Mouse (Mus musculus) kidney, adult 18-20 months (tissue): ENCODE measurements at regions not wholly inside any gene's neighbourhood (a gene's known extent, or its start where the extent isn't known, plus 50 kb on each side); places are given as distances from the start of the nearest gene placed in this dataset.
"Not testable (repeated sequence)": the region's sequence is repeated elsewhere in the genome, so short reads cannot be mapped to it uniquely, and the experiment has no call there.

ENCODE experiments used
- DNase-seq: peaks from one replicate; pipeline ENCODE4 v3.0.0; 2021

DNA sequence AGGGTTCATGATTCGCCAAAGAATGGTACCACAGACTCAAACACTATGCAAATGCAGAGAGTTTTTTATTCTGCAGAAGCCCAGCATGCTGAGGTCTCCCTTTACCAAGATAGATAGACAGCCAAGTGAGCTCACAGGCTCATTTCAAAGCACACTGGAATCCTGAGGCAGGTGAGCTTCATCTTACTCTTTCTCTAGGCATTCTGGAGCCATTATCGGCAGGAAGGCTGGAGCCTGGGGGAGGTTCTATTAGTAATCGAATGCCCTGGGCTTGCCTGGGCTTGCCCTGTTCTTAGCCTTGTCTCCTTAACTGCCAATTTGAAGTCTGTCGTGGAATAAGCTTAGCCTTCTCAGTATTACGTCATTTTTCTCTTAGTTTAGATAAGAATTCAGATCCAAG, 121.6 kb upstream of the Trim24 start:
- DNase-seq, result no peak

DNA sequence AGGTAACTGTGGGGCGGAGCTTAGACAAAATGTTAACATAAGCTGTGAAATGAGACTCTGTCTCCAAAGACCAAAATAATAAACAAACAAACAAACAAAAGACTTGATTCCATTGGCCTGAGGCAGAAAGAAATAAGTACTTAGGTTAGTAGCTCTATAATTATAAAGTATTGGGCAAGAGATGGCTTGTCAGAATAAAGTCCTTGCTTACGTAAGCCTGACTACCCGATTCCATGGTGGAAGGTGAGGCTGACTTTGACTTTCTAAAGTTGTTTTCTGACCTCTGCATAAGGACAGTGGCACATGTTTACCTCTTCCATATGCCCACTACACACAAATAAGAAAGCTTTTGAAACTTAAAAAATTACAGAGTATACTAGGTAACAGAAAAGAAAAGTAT, 120.3 kb upstream of the Trim24 start:
- DNase-seq, result no peak

DNA sequence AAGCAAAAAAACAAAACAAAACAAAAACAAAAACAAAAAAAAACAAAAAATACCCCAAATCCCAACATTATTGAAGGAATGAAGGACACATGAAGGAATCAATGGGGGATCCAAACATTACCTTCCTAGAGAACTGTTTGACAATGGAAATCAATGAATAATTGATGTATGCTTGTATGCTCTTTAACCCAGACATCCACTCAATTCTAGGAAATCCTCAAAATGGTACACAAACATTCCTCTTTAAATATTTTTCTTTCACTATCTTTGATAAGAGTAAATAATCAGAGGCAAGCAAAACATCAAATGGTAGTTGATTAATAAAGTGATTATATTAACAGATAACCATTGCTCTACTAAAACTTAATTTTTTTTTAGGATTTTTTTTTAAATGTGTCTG, 118.9 kb upstream of the Trim24 start:
- no peak for DNase-seq

DNA sequence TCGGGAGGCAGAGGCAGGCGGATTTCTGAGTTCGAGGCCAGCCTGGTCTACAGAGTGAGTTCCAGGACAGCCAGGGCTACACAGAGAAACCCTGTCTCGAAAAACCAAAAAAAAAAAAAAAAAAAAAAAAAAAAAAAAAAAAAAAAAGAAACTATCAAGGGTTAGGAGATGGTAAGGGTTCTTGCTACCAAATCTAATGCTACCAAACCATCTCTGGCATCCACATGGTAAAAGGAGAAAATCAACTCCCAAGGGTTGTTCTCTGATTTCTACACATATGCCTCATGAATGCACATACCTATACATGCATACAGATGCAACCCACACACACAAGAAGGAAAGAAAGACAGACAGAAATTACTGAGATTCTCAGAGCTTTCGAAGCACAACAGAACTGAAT, 109.6 kb upstream of the Trim24 start:
- not testable (repeated sequence) for DNase-seq

DNA sequence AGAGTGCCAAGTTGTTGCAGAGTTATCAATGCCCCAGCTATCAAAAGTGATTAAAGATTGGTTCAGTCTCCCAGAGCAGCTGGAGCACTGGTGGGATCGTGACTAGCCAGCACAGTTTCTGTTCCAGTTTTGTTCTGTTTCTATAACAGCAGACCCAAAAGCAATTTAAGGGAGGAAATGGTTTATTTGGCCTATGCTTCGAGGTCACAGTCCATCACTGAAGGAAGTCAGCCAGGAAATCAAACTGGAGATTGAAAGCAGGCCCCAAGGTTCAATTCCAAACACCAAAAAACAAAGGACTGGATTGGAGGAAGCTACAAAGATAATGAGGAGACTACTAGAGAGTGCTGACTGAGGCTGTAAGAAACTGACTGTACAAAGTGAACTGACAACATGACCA, 107.6 kb upstream of the Trim24 start:
- DNase-seq, result no peak

DNA sequence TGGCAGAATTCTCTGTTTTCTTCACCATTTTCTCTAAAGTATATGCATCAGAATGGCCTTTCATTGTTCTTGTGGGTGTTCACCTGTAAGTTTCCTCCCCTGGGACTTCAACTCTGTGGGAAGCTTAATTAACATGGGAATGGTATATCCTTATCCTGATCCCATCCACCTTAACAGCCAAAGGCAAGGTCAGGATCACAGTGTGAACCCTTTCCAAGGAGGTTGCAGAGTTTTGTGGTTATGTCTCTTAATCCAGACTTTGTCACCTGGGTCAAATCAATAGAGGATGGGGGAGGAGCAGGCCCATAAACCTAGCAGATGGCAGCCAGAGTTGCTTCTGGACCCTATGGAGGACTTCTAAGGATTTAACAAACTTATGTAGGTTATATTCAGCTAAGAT, 102.9 kb upstream of the Trim24 start:
- no peak for DNase-seq

DNA sequence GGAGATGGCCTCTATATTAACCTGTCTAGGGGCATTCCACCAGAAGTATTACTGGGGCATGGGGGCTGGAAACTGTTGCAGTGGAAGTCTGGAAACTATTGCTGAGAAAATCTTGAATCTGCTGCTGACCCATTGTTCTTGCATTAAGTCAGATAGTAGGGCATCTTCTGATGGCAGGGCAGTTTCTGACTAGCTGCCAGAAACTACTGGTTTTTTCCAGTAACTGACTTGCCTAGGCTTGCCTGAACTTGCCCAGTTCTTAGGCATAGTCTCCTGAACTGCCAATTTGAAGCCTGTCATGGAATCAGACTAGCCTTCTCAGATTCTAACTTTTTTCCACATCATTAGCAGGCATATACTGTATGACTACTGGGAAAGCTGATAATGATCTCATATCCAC, 97.3 kb upstream of the Trim24 start:
- no peak for DNase-seq

DNA sequence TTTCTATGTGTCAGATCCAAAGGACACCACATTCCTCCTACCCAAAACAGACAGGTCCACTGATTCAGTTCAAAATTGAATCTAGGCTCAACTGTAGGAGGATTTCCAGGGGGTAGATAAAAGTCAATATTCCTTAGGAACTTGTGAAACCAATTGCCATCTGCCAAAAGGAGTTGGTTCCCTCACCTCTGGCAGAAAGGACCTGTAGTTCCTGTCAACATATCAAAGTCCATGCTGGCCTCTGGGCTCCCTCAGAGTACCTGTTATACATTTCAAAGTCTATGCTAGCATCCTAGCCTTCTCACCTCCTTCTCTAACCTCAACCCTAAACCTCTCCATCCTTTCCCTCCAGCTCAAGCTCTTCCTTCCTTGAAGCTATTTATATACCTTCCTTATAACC, 95.5 kb upstream of the Trim24 start:
- no peak for DNase-seq

DNA sequence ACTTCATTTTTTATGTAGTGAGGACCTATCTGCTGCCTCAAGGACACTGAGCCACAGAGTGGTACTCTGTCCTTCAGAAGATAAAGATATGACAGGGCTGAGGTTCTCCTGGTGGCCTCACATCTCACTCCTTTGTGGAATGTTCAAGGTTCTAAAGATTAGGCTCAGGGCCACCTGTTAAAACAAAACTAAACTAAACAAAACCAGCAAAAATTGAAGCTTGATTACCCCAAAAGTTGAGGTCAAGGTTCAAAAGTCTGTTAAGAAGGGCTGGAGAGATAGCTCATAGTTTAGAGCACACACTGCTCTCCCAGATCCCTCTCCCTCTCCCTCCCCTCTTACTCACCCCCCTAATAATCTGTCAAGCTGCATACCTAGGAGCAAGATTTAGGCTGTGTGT, 90.7 kb upstream of the Trim24 start:
- DNase-seq, result no peak

DNA sequence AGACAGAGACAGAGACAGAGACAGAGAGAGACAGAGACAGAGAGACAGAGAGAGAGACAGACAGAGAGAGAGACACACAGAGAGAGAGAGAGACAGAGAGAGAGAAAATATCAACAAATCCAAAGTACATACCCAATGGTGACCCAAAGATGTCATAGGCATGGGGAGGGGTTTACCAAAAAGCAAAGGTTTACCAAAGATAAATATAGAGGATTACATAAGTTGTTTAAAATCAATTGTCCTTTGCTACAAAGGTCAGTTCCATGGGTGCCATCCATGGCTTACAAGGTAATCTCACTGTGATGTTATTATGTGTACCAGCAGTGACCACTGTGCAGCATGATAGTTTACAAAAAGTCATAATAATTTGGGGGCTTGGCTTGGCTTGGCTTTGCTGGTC, 88.7 kb upstream of the Trim24 start:
- DNase-seq, result no peak

DNA sequence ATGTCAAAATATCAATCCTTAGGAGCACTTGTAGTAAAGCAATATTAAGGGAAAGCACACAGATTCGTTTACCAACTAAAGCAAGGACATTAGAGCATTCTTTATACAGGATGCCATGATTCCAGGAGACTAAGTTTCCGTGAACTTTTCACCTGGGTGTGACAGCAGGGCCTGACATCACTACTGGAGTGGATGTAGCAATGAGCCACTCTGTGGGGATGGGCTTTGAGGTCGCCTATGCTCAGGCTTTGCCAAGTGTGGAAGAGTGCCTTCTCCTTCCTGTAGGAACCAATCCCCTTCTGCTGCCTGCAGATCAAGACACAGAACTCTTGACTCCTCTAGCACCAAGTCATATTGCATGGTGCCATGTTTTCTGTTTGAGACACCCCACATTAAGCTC, 85.3 kb upstream of the Trim24 start:
- DNase-seq, result not testable (repeated sequence)

DNA sequence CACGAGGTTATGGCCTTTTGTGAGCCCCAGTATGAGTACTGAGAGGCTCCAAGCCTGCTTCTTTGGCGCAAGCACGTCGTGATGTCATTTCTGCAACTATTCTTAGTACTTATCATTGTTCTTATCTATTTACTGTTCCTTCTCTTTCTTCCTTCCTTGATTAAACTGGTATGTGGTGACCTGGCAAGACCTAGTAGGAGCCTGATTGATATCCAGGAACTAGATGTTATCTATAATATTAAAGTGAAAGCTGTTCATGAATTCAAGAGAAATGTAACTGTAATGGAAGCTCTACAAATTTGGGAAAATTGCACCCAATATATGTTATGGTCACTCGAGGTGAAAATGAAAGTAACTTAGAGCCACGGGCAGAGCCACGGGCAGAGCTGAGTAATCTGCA, 84.9 kb upstream of the Trim24 start:
- no peak for DNase-seq

DNA sequence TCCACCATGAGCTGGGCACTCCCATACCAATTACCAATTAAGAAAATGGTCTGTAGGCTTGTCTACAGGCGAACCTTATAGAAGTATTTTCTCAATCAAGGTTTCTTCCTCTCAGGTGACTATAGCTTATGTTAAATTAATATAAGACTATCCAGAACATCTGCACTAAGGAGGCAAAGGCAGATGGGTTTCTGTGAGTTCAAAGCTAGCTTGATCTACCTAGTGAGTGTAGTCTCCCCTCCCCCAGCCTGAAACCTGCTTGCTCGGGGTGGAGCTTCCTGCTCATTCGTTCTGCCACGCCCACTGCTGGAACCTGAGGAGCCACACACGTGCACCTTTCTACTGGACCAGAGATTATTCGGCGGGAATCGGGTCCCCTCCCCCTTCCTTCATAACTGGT, 82.8 kb upstream of the Trim24 start:
- not testable (repeated sequence) for DNase-seq

DNA sequence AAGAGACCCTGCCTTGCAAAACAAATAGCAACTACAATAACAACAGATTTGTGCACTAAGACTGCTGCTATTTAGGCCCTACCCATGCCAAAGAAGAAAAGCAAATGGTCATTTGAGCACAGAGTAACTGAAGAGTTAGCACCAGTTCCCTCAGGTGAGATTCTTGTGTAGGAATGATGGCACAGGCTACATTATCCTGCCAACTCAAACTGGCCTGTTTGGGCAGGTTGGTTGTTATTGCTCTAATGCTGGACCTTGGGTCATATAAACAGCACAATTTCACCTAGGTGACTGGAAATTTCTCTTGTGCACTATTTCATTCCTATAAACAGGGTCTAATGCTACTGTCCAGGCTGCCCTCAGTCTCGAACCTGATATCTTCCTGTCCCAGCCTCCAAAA, 79.7 kb upstream of the Trim24 start:
- DNase-seq, result no peak

DNA sequence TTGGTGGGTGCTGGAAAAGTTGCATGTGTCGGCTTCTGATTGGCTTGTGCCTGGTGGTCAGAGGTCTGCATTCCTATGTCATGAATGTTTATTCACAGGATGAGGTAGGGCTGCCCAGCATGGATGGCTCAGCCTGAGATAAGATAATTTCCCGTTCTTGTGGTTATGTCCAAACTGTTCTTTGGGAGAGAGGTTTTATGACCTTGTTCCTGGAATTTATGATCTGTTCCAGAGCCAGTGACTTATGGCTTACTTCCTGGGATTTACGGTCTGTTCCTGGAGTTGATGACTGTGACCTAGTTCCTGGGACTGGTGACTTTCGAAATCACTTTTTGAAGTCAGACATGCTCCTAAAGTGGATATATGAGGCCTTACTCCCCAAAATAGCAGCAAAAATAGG, 76.4 kb upstream of the Trim24 start:
- DNase-seq, result no peak

DNA sequence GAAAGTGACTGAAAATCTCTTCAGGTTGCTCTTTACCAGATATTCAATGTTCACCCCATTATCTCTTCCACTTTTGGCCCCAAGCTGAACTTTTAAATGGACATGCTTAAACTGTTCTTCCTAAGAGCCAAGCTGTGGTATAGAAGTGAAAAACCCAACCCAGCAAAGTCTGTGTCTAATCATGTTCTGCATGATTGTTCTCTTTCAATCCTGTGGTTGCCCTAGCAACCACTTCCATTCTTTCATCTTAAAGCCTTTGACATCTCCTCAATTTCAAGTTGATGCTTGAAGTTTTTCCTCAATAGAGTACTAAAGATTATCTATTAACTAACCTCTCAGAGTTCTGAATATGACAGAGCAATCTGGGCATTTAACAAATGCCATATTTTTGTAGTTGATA, 75.6 kb upstream of the Trim24 start:
- DNase-seq, result no peak

DNA sequence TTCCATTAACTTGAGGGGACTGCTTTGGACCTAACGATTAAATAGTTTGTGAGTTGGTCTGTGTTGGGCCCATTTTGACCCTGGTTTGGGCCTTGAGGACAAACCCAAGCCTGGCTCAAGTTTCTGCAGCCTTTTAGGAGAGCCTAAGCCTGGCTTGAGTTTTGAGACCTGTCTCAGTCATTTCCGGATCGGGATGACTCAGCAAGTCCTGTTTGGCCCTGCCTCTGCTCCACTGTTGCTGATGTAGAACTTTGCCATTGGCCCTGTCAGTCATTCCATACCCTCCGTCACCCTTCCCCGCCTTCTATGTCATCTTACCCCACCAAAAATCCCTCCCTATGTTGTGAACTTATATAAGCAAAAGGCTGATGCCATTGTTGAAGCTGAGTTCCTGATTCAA, 67.4 kb upstream of the Trim24 start:
- DNase-seq, result no peak

DNA sequence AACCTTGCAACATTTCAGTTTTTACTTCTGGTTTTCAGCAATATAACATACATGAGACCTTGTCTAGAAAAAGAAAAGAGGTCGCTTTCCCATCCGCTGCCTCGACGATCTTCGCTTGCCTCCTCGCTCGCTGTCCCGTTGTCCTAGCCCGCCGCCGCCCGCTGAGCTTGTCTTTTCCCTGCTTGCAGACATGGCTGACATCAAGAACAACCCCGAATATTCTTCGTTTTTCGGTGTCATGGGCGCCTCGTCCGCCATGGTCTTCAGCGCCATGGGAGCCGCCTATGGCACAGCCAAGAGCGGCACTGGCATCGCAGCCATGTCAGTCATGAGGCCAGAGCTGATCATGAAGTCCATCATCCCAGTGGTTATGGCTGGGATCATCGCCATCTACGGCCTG, 64.7 kb upstream of the Trim24 start:
- DNase-seq, result not testable (repeated sequence)

DNA sequence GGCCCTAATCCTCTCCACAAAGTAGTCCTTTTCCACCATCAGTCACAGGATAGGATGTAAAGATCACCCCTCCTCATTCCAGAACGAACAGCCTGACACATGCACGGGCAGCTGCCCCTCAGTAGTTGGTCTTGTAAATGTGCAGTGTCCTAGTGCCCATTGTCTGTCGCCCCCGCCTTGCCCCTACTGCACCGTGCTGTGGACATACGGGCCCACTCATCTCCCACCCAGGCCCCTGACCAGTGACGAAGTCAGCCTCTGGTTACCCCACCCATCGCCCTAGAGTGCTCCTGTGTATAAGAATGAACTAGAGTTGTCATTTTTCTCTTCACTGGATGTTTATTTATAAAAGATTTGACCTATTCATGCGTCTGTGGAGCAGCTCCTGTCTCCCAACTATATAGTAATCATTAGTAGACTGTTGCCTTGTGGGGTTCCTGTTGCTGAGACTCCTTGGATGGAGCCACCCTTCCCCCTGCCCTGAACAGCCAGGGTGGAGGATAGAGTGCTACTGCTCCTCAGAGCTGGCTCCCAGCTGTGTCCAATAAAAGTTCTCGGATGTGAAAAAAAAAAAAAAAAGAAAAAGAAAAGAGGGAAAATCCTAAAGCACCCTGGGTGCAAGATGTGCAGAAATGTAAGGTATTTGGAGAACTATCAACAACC, 64.0 kb upstream of the Trim24 start:
- DNase-seq, result not testable (repeated sequence)

DNA sequence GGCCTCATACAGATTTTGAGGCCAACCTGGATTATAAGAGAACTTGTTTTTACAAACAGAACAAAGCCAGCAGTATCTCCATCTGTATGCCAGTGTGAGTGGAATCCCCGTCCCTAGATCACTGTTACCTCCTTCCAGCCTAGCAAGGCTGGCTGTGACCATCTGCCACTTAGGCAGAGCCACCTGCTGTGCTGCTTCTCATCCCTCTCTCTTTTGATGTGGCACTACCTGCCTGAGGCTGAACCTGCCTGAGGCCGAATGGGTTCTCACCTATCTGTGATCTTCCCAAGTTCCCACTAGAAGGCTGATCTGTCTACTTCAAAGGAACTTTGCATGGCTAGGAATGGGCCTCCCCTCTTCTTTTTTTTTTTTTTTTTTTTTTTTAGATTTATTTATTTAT, 55.4 kb upstream of the Trim24 start:
- not testable (repeated sequence) for DNase-seq
